Mouse (Mus musculus) adrenal gland, postnatal 4 days (tissue): ENCODE data around the gene Cfl1. TPM values are rescaled to one million over a fixed set of nuclear protein-coding genes. Genes with fewer than 3 reads are reported as not detected.

Experiments used
- DNase-seq, 2 experiments: peaks; one replicate each; pipeline ENCODE4 v3.0.0; 2021 to 2022; ENCODE audit warnings: low spot score in 2 of 2, mixed read lengths in 2 of 2
- long read RNA-seq, 2 experiments: library from polyadenylated mRNA; stranded (forward); transcript quantifications; one replicate each; pipeline ENCODE4 v2.0.0; 2021
- total RNA-seq, 2 experiments: library from RNA; stranded (reverse); gene quantifications; 2 replicates each; pipeline ENCODE4 v1.2.3; 2021

The Cfl1 gene
- 100 to 1,000 TPM; 789 to 859 TPM for total RNA-seq
- long read RNA-seq, experiment 1, transcript Cfl1-202 (4 exons, 2,354 nt): major isoform, 333 of 507 reads
- long read RNA-seq, experiment 1, partial matches to known transcripts: 169 of 507 reads
- long read RNA-seq, experiment 1, other reads (novel, unspliced or antisense): 5 of 507 reads
- long read RNA-seq, experiment 2, transcript Cfl1-202 (4 exons, 2,354 nt): major isoform, 340 of 533 reads
- long read RNA-seq, experiment 2, partial matches to known transcripts: 0 of 533 reads
- long read RNA-seq, experiment 2, other reads (novel, unspliced or antisense): 192 of 533 reads

DNA sequence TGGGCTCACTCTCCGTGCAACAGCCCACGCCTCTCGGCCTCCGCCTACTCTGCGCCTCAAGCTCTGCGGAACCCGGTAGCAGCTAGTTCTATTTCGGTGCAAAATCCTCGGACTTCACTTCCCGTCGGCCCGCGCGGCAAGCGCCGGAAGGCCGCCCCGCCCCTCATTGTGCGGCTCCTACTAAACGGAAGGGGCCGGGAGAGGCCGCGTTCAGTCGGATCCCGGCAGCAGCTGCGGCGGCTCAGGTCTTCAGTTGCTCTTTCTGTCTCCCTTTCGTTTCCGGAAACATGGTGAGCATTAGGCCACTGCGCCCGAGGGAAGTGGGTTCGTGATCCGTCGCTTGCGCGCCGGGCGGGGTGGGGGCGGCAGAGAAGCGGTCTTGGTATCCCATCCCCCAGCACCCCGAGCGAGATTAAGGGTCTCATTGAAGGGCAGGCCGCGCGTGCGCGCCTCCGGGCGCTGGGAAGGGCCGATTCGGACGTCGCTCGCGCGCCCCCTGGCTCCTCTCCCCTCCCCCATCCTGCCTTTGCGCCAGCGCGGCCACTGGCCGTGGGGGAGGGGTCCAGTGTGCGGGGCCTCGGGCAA is at the start of gene Cfl1:
Gene Cfl1, plus strand, starts transcription at position 143 of the 585 bp plus-strand sequence.
- peak; percentile 75 to 89 for DNase-seq

DNA sequence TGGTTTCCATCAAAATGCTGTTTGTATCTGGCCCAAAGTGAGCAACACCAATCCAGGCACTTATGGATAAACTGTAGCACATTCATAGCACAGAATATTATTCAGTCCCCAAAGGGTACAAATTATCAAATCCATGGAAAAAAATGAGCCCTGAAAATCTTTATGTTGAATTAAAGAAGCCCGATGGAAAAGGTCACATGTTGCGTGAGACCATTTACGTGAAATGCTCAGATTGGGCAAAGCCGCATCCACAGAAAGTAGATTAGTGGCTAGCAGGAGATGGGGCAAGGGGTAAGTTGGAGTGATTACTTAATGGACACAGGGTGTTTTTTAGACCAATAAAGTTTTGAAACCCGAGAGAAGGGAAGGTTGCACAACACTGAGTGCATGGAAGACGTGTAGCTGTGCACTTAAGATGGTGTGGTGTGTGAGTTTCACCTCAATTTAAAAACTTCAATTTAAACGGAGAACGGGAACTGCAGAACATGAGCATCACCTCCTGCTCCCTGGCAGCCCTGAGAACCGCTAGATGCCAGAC is 45.8 kb upstream of the Cfl1 start:
- DNase-seq: no peak

DNA sequence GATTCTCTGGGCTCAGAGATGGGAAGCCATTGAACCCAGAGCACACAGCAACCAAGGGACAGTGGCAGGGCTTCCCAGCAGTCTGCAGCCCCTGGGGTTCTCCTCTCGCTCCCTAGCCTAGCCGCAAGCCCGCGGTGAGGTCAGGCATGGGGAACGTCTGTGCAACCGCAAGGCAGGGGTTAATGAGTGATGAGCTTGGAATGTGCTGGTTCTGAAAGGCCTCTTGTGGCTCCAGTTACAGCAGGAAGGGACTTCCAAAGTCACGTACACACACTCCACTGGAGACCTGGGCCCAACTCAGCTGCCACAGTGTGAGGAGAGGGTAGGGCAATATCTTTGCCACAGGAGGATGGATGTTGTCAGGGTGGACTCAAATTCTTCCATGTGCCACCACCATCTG is 45.3 kb upstream of the Cfl1 start:
- DNase-seq: no peak

DNA sequence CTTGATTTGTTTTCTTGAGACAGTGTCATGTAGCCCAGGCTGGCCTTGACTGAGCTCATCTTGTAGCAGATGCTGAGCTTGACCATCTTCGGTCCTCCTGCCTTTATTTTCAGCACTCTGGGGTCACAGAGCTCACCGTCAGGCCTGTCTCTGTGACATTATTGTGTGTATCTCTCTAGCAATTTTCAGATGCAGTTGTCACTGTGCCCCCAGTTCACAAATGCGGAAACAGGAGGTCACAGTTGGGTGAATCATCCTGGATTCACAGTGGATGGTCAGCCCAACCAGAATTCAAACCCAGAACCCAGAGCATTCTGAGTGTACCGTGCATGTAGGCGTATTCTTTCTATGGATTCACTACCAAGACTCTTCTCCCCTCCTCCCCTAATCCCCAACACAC is 44.5 kb upstream of the Cfl1 start:
- DNase-seq: no peak

DNA sequence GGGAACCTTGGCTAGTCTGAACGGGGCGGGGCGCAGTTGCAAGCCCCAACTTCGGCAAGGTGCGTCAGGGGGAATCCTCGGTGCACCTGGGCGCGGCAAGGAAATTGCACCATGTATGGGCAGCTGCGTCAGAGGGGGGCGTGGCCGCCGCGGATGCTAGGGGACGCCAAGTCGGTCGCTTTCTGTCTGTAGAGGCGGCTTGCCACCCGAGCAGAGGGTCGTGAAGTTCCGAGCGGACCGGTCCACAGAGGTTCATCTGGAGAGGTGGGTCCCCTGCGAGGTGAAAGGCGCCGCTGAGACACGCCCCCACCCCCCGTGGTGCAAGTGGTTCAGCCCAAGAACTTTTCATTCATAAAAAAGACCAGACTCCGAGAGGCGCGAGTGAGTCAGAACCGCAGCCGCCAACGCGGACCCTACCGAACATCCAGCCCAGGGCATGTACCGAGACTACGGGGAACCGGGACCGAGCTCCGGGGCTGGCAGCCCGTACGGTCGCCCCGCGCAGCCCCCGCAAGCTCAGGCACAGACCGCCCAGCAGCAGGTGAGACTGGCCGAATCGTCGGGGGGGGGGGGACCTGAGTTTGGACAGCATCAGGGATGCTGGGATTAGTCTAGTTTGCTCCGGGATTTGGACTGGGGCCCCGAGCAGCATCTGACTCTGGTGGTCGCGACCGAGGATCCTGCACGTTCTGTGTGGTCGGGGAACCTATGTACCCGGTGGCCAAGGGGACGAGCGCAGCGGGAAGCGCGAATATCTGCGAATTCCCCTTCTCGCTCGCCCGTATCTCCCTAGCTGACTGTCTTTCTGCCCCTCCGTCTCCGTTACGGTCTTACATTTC is 42.5 kb upstream of the Cfl1 start, which contains the start of gene Fosl1:
Gene Fosl1, plus strand, starts transcription at position 33 of the 839 bp plus-strand sequence.
- DNase-seq: no peak

- DNase-seq: no peak
These were observed 41.7 kb upstream of the Cfl1 start for GRCm38 (mm10) chr19:5448354-5449150.

GRCm38 (mm10) chr19:5449673-5450072 is 40.6 kb upstream of the Cfl1 start:
- DNase-seq: no peak

DNA sequence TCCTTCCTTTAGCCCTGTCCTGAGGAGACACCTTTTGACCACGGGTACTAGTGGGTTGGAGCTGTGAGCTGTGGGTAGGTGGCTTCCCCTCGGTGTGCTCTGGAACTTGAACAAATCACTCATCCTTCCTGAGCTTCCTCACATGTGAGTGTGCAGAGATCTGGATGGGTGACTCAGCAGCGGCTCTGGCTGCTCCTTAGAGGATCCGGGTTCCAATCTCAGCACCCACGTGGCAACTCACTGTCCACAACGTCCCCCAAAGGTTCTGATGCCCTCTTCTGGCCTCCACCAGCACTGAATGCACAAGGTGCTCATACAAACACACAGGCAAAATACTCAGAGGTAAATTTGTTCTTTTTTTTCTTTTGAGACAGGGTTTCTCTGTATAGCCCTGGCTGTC is 38.5 kb upstream of the Cfl1 start:
- DNase-seq: no peak

- DNase-seq: no peak
These were observed 35.2 kb upstream of the Cfl1 start for GRCm38 (mm10) chr19:5455037-5455436.

GRCm38 (mm10) chr19:5455568-5455967 is 34.7 kb upstream of the Cfl1 start:
- no peak for DNase-seq

DNA sequence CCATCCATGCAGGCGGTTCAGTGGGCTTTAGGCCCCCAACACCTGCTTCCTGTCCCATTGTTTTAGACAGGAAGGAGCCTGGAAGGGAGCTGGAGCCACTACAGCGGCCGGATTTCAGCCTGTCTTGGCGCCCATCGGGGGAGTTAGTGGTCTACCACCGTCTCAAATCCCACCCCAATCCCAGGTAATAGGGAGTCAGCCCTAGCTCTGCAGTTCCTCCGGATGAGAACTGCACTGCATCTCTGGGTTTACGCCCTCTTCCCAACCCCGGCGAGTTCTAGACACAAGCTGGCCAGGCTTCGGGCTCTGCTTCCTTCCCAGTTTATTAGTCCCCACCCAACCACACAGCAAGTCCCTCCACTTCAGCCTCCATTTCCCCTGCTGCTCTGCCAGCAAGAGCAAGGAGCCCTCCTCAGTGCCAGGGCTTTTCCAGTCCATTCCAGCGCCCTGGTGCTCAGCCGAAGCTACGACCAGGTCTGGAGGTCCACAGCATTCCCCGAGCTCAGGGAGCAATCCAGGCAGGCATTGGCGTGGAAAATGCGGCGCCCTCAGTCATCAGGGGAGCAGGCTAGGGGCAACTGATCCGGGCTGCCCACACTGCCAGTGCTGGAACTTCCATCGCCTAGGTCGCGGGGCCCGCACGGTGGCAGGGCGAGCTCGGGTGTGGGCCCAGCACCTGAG is 33.9 kb upstream of the Cfl1 start:
- no peak for DNase-seq

DNA sequence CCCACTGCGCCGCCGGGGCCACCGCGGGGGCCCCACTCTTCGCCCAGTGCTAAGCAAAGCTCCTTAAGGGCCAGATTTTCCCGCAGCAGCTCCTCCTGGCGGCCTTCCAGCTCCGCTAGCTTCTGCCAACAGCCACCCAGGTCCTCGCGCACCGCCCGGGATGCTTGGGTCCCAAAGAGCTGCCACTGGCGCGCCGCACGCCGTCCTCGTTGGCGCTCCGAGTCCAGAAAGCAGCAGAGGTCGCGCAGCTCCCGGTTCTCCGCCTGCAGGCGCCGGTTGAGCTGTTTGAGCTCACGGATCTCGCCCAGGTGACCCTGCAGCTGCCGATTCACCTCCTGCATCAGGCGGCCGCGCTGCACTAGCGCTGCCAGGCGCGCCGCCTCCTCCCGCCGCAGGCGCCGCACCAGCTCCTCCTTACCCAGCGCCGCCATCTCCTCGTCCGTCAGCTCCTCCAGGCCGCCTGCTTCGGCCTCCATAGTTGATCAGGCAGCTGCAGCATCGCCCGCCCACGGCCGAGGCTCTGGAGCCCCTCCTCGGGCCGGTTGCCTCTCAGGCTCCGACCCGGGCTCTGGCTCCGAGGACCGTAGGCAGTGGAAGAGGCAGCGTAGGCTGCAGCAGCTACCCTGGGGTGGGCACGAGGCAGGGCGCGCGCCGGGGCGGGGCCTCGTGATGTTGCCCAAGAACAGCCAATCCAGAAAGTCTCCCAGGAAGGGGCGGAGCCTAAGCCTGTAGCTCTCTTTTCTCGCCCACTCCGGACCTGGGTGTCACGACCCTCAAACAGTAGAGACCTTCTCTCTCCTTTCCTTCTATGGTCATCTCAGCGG is 33.1 kb upstream of the Cfl1 start:
- DNase-seq: peak; percentile 81 to 89

GRCm38 (mm10) chr19:5457746-5458442 is 32.4 kb upstream of the Cfl1 start, which contains the start of gene Ccdc85b:
Gene Ccdc85b (minus strand): TSS chr19:5457894.
- no peak for DNase-seq

GRCm38 (mm10) chr19:5459019-5459418 is 31.2 kb upstream of the Cfl1 start:
- no peak for DNase-seq

DNA sequence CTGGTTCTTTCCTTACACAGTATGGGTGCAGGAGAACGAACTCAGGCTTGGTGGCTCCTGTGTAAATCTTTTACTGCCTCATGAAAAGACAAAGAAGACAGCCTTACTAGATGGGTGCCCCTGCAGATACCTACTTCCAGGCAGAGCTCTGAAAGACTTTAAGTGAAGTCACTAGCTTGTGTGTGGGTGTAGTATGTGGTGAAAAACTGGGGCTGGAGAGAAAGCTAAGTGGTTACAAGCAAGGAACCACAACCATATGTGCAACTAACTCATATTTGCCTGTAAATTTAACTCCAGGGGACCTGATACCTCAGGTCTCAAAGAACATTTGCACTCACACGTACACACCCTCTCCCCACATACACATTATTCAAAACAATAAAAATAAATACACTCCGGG is 30.4 kb upstream of the Cfl1 start:
- no peak for DNase-seq

DNA sequence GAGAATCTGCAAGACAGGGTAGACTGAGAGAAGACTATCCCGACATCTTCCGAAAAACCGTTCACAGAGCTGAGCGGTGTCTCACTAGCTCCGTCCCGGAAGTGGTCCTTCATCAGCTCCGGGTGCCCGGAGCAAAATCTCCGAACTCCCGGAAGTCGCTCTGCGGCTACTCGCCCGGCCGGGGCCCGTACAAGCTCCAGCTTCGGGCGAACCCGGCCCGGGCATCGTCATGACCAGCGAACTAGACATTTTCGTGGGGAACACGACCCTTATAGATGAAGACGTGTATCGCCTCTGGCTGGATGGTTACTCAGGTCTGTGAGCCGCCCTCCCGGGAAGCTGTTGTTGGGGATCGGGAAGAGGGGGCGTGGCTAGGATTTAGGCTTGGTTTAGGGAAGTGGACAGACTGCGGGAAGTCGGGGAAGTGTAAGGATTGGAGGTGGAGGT is 29.8 kb upstream of the Cfl1 start, which contains the start of gene Fibp:
Gene Fibp, plus strand, starts transcription at position 151 of the 447 bp plus-strand sequence.
- peak; percentile 73 to 79 for DNase-seq

DNA sequence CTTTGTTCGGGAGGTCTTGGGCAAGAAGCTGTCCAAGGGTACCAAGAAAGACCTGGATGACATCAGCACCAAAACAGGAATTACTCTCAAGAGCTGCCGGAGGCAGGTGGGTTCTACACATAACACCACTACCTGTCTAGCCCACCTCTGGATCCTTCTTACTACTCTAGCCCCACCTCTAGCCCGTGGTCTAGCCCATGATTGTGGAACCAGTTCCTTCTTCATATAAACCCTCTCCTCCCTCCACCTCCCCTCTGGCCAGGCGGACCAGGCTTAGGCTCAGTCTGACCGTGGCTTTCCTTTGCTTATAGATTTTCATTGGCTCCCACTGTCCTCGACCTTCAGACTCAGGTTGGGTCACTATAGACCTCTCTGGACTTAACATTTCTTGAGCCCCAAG is 28.8 kb upstream of the Cfl1 start:
- no peak for DNase-seq

DNA sequence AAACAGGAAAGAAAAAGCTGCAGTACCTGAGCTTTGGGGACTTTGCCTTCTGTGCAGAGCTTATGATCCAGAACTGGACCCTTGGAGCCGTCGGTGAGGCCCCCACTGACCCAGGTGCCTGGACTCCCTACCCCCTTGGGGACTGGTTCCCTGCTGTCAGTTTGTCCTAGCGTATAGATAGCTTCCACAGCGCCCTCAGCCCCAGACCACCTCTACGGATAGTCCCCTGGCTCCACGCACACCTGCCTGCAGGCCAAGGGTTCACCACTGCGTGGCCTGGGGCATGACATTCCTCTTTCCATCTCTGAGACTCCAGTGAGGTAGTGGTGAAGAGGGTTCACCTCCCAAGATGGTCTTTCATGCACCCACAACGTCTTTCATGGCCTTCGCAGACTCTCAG is 27.0 kb upstream of the Cfl1 start:
- no peak for DNase-seq
